Mouse (Mus musculus) thymus, adult 18-20 months (tissue): ENCODE results near the gene Mxra7.
"Not testable (repeated sequence)": the region's sequence is repeated elsewhere in the genome, so short reads cannot be mapped to it uniquely, and the experiment has no call there.

Experiments
- DNase-seq, 2 experiments: peaks; one replicate each; pipeline ENCODE4 v3.0.0; 2022; ENCODE audit warnings: mixed read lengths in 2 of 2

Mxra7 gene

DNA sequence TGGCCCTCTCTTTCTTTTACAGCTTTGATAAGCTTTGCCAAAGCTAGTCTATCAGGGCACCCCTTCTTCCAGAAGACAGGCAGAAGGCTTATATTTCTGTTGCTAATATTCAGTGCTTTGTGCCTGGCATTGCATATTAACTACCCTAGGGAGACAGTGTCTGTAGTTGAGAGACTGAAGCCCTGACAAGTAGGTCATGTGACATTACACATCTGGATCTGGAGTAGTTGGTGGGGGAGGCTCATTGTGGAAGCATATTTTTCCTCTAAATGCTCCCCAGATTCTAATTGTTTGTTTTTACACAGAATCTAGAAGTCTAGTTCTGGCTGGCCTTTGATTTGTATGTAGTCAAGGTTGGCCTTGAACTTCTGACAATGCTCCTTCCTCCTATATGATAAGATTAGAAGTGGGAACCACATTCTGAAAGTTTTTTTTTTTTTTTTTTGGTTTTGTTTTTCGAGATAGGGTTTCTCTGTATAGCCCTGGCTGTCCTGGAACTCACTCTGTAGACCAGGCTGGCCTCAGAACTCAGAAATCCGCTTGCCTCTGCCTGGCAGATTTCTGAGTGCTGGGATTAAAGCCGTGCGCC lies 18.8 kb upstream of the Mxra7 start:
- no peak for DNase-seq

DNA sequence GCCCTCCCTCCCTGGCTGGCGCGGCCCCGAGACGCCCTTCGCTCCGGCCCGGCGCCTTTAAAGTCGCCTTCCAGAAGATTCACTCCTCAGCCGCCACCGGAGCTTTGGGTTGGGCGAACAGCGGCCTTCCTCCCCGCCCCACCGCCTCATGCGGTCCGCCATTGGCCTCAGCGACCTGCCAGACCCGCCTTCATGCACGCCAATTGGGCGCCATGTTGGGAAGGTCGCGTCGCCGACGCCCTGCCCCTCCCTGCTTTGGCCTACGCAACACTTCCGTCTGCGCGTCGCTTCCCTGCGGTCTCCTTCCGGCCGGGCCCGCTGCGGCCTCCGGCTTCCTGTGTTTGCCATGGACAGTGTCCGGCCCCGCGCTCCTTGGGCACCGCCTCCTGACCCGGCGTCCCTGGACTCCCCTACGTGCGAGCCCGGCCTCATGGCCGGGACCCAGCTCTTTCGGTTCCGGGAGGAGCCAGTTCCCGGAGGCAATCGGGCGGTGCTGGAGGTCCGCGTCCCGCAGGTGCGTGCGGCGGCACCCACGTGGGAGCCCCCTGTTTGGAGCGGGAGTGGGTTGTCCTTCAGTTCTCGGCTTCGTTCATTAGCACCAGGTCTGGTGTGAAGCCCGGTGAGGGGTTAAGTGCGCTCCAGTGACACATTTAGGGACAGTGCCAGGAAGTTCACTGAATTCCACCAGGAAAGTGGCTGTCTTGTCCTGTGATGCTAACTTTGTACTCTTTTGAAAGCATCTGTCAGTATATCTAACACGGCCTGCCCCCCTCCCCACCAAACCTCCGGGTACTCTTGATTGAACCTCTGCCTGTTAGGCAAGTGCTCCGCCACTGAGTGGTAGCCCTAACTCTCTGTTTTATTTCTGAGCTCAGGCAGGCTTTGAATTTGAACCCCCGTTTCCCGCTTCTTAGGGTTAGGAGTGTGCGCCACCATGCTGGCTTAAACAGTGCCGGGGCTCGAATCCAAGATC lies 15.7 kb upstream of the Mxra7 start, which contains the start of the genes Mettl23 and Jmjd6:
TSS of gene Mettl23 (plus strand) at position 18 of the 973 bp plus-strand sequence.
TSS of gene Jmjd6 (minus strand) at position 189 of the 973 bp plus-strand sequence.
- DNase-seq: peak; percentile 96 to 97

DNA sequence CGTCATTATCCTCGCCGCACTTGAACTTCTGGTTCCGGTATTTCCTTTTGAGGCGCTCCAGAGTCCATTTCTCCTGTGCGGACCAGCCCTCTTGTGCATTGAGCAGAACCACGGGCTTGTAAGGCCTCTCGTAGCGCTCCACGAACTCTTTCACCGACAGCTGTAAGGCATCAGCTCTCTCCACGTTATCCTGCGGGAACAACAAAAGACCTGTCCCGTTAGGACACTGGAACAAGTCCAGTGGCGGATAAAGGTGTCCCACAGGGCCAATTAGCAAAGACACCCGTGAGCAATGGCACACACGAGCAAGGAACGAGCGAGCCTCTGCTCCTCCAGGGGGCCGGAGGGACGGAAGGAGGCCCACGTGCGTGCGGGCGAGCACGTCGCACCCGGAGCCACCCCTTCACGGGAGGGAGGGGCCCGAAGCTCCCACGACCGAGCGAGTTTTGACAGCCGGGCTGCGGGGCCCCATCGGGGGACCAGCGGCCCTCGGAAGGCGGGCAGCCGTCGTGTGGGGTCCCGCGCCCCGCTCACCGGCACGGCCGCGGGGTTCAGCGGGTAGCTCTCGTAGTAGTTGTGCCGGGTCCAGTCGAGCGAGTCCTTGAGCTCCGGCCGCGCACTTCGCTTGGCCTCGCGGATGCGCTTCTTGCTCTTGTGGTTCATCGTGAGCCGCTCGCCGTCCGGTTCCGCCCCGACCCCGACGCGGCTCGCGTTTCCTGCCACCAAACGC lies 14.8 kb upstream of the Mxra7 start:
- peak; percentile 64 to 74 for DNase-seq

DNA sequence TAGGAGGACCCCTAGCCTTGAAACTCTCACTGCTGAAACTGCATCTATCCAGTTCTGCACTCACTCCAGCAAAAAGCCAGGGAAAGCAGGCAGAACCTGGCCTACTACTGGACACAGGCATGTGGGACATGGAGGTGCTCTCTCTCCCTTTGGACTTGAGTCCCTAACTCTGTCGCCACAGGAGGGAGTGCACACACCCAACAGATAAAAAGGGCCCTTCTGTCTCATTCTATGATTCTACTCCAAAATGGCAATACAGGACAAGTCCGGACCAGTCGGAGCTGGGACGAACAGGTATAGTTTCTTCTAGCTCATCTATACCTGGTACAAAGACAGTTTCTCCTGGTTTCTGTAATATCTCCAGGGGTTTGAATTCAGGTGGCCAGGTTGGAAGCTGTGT lies 12.9 kb upstream of the Mxra7 start:
- DNase-seq: no peak

DNA sequence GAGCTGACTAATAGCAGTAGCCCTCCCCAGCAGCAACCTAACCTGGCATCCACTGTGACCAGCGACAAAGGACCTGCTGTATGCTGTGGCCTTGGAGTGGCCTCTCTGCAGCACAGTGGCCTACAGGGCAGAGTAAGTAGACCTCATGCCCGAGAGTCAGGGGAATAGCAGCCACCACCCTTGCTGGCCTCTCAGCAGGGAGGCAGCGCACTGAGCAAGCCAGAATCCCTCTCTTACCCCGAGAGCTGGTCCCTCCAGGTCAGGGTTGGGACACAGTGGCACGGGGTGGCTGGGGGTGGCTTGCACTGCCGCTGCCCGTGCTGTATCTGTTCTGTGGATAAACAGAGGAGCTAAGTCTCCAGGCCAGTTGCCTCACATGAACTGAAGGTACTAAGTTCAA lies 11.8 kb upstream of the Mxra7 start:
- no peak for DNase-seq

DNA sequence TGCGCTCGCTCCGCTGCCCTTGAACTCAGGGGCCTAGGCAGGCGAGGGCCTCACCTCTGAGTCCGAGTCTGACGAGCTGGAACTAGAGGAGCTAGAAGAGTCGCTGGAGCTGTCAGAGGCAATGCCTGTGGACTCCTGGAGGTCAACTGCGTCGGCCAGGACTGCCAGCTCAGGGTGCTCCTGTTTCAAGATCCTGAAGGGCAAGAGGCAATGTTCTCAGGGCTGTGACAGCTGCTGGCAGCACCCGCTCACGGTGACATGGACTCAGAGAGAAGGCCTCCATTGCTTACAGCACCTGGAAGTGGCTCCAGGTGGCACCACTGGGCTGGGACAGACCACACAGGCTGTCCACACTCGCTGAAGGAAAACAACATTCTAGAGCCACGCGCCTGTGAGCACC lies 11.1 kb upstream of the Mxra7 start:
- DNase-seq: no peak

DNA sequence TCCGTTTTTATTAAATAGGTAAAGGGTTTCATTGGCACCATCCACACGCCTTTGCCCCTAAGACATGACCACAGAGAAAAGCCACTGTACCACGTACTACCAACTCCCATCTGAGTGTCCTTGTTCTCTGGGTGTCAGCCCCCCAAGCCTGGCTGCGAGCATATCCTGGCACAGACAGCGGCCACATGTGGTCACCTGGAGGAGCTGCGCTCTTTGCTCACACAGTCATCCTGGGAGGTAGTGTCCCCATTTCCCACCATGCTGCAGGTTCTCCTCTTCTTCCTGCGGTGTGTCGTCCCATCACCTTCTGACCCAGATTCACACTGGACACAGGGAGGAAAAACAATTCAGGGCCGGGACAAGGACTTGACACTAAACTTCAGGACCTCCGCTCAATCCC lies 9.6 kb upstream of the Mxra7 start:
- DNase-seq: no peak

DNA sequence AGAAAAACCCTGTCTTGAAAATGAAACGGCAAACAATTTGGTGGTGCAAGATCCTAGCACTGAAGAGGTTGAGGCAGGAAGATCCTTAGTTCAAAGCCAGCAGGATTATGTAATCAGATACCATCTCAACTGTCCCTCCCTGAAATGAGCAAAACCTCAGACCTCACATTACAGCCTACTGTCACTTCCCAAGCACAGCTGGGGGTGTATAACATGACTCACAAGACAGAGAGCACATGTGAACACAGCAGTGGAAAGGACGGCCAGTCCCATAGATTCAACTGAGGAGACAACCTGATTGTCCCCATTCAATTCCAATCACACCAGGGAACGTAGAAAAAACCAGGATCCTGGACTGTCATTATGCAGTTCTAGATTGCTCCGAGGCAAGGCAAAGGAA lies 8.4 kb upstream of the Mxra7 start:
- DNase-seq: no peak

DNA sequence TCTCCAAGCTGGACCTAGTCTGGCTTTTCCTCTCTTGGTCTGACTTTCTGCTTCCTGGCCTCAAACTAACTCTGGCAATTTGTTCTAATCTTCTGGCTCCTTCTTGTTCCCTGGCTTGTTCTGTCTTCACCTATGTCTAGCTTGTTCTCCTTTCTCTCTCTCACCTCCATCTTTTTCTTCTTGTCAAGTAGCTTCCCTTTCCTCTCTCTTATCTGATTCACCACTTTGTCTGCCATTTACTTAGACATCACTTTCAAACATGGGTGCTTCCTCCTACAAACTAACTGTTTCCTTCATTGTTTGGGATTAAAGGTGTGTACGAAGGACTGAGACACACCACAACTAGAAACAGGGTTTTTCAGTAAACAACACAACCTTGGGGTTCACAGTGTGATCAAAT lies 7.1 kb upstream of the Mxra7 start:
- no peak for DNase-seq

DNA sequence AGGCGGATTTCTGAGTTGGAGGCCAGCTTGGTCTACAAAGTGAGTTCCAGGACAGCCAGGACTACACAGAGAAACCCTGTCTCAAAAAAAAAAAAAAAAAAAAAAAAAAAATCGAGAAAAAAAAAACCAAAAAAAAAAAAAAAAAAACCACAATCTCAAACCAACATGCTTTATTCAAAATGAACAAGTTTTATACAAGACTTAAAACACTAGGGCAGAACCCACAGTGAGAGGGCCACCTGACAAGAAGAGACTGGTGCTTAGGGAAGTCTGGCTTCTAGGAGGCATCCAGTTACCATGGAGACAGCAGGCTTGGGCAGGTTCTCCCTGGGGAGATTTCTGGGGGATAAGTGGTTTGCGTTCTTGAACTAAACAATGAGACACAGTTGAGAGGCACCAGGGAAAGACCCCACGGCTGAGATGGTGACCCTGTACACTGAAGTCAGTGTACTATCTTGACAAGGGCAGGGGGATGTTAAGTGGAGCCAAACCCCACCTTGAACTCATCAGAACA lies 4.4 kb upstream of the Mxra7 start:
- DNase-seq: no peak

DNA sequence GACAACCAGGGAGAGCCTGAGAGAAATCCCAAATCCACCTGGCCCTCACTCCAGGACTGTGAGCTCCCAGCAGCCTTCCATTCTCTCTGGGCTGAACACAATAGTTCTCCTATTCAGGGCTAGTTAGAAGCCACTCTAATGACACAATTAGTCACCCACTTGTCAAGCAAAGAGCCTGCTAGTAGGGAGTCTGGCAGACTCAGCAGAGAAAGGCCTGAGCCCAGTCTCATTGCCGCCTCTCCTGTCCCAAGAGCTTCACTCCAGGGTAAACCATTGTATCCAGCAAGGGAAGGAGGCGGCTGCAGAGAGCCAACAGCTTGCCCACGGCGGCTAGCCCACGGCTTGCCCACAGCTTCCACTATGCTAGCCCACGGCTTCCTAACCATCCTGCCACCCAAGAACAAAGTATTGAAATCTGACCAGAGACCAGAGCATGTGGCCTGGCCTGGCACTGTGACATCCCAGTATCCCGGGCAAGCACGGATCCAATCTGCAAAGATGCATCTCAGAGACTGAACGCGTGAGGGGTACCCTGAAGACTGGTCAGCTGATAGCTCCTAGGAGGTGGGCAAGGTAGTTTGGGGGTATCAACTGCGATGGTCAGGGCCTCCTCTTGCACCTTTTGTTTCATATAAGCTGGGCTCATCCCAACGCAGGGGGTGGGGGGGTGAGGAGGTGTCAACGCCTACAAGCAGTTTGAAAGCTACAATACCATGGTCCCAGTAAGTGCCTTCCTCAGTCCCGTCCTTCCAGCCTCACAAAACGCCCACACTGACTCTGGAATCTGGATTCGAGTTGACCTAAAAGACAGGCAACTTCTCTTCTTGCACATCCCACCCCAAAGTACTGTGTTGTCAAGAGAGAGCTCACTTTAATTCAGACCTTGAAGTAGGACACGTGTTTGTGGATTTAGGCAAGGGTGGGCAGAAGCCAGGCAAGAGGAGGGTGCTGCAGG lies 1.0 kb downstream of the Mxra7 start:
- no peak for DNase-seq

DNA sequence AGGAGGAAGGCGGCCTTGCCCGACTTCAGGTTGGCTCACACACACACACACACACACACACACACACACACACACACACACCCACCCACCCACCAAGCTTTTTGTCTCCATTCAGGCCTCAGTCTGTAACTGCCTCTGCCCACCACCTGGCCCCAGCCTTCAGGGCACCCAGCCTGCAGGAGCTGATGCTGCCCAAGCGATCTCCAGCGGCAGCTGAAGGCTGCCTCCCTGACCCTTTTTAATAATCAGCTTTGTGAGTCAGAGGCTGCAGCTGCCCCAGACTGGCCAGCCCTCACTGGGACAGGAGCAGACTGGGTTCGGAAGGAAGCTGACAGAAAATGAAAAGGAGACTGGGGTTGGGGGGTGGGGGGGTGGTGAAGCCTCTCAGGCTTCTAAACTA lies 2.6 kb downstream of the Mxra7 start:
- DNase-seq: no peak

DNA sequence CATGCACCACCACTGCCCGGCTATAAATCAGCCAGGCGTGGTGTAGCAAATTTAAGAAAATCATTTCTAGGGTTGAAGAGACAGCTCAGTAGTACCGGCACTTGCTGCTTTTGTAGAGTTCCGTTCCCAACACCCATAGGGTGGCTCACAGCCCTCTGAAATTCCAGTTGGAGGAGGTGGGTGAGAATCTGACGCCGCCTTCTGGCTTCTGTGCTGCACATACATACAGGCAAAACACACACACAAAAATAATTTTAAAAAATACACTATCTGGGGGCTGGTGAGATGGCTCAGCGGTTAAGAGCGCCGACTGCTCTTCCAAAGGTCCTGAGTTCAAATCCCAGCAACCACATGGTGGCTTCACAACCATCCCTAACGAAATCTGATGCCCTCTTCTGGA lies 4.0 kb downstream of the Mxra7 start:
- not testable (repeated sequence) for DNase-seq

DNA sequence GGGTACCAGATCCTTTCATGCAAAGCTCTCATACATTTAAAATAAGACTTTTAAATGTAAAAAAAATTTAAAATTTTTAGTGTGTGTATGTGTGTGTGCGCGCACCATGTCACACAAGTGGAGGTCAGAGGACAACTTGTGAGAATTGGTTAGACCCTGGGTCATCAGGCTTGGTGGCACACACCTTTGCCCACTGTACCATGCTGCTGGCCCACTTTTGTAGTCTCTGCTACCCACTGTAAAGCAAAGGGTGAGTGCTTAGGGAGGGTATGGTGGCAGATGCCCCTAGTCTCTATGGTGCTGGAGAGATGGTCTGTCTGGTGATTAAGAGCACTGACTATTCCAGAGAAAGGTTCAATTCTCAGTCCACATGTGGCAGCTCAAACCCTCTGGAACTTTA lies 4.6 kb downstream of the Mxra7 start:
- no peak for DNase-seq

DNA sequence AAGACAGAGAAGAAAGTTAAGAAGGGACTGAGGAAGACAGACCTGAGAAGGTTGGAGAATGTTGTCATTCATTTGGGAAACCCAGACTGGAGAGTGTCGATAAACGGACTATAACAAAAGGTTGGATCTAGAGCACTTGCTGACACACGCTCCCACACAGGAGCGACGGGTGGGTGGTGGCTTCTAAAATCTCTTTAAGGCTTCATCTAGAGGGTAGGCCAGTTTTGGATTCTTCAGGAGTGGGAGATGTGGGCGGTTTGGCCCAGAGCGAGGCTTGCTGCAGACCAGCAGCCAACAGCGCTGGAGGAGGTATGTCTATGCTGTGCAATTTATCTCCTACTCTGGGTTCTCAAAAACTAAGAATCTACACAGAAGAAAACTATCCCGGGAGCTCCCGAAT lies 5.2 kb downstream of the Mxra7 start:
- DNase-seq: no peak

DNA sequence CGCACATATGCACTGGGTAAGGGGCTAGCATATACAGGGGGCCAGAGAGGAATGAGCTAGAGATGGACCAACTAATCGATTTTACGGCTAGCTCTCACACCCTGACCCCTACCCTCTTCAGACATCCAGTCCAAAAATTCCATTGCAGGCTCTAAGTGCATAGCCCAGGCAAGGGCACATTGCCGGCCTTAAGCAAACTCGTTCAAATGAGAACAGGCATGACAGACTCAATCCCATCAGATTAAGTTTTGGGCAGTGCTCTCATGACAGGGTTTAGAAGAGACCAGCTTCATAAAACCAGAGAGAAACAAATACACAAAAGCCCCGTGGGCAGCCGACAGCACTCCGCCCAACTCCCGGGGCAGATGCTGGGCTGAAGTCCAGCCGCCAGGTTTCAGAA lies 5.6 kb downstream of the Mxra7 start:
- DNase-seq: no peak

DNA sequence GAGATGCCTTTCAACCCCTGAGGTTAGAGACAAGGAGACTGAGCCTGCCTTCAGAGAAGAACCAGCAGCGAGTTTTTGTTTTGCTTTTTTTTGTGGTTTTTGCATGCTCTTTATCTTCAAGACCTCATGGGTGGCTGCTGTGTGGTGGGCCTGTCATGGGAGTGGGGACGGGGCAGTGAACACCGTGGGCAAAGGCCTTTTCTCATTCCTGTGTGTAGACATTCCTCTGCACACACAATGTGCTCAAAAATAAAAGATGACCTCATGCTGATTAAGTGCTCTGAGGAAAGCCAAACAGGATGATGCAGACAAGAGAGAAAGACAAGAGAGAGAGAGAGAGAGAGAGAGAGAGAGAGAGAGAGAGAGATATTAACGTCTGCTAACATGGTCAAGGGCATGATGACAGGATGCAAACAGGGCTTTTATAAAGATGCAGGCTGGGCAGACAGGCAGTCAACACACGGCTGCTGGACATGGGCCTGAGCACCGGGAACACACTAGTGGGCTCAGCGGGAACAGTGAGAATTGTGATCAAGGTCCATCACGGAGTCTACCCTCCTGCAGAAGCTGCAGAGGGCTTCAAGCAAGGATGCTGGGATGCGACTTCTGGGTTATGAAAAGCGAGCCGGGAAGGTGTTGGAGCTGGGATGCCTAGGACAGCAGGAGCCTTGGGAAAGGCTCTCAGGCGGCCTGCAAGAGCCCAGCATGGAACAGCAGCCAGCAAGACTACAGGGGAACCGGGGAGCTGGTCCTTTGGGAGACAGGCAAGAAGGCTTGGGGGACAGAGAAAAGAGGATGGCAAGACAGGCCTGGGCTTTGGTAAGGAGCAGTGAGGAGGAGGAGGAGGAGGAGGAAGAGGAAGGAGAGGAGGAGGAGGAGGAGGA lies 6.5 kb downstream of the Mxra7 start:
- no peak for DNase-seq

DNA sequence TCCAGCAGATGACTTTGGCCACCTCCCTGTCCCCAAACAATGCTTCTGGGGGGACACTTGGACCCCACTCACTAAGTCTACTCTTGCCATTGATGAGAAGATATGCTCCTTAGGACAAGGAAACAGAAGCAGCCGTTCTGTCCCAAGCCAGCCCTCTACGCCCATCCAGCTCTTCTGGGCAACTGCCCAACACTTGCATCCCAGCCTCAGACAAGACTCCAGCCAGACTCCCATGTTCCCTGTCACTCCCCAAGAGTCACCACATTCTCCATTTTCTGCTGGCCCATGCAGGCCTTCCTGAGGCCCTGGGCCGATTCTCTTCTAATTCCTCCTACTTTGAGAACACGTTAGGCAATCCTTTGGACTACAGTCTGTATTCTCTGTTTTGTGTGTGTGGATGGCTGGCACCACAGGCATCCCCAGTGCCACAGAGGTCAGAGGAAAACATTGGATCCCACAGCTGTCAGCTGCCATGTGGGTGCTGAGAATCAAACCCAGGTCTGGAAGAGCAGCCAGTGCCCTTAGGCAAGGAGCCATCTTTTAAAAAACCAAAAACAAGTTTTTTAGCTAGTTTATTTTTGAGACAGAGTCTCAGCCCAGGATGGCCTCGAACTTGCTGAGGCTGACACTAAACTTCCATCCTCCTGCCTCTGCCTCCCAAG lies 7.8 kb downstream of the Mxra7 start:
- DNase-seq: no peak

DNA sequence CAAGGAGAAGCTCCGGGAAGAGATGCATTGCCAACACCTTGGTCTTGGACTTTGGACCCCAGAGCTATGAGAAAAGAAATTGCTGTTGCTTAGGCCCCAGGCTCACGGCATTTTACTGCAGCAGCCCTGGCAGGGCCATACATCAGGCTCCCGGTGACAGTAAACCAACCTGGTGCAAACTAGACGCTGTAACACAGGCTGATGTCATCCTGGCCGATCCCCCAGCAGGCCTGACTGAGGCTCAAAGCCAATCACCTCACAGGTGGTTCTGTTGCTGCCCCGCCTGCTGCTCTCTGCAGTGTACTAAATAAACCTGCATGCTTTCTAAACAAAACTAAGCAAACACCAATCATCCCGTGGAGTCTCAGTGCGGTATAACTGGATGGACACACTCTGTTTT lies 9.1 kb downstream of the Mxra7 start:
- DNase-seq: no peak

DNA sequence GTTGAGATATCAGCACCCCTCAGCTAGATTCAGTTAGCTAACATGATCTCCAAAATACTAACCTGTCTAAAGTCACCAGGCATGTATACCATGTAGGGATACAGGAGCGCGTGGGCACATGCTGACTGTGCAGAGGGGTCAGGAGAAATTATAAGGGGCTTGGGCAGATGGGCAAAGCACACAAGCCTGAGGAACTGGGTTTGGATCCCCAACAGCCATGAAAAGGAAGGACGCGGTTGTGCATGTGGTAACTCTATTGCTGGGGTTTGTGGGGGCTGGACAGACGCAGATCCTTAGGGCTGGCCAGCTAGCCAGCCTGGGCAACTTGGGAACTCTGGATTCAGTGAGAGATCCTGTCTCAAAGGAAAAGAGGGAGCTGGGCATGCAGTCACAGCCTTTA lies 10.3 kb downstream of the Mxra7 start:
- DNase-seq: no peak

DNA sequence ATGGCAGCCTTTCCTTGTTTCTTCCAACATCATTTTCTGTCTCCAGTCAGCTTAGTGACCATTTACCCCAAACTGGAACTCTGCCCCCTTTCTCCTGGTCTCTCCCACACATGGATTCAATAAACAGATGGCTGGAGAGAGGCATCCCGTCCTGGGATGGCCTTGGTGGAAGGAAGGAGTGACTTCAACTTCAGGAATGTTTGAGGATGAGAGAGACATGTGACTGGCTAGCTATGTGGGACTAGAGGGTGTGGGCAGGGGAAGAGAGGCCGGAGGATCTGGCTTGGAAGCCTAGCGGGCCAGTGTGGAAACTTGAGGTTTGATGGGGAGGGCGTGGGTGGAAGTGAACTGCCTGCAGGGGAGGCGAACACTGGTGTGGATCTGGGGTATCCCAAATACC lies 11.1 kb downstream of the Mxra7 start:
- no peak for DNase-seq
